Mouse (Mus musculus) liver, embryonic 11.5 days (tissue): ENCODE measurements around the gene Jmjd8. TPM values are rescaled to one million over a fixed set of nuclear protein-coding genes. Genes with fewer than 3 reads are reported as not detected.

ENCODE experiments used
- ATAC-seq: fragments of 200-750 bp; cut with Nextera tagmentation; replicated peaks from 2 replicates; pipeline ENCODE4 v1.8.0; 2017; ENCODE audit warnings: moderate number of reproducible peaks, mild to moderate bottlenecking, moderate TSS enrichment, moderate library complexity; ENCODE audit not compliant: low FRiP score
- DNase-seq: peaks from one replicate; pipeline ENCODE4 v3.0.0-alpha.2; 2017; ENCODE audit warnings: low spot score
- H3K27ac ChIP-seq: fragments of 300-500 bp; sonication (generic); 2 replicates; pipeline ENCODE4 v1.5.1; 2014; ENCODE audit warnings: mild to moderate bottlenecking, low read depth, low read length, control low read depth
- H3K27me3 ChIP-seq: fragments of 300-500 bp; sonication (generic); replicated peaks from 2 replicates; pipeline ENCODE4 v1.6.1; 2014; ENCODE audit warnings: low read length, mixed read lengths; ENCODE audit not compliant: control insufficient read depth, insufficient read depth
- H3K36me3 ChIP-seq: fragments of 300-500 bp; sonication (generic); 2 replicates; pipeline ENCODE4 v1.6.1; 2014; ENCODE audit warnings: mild to moderate bottlenecking, low read length, moderate library complexity, mixed read lengths; ENCODE audit not compliant: control insufficient read depth, insufficient read depth
- H3K4me1 ChIP-seq: fragments of 300-500 bp; sonication (generic); replicated peaks from 2 replicates; pipeline ENCODE4 v1.6.1; 2014; ENCODE audit warnings: low read length, mixed read lengths; ENCODE audit not compliant: control insufficient read depth, insufficient read depth
- H3K4me2 ChIP-seq: fragments of 300-500 bp; sonication (generic); 2 replicates; pipeline ENCODE4 v1.6.1; 2014; ENCODE audit warnings: mild to moderate bottlenecking, control low read depth, moderate library complexity
- H3K4me3 ChIP-seq: fragments of 300-500 bp; sonication (generic); 2 replicates; pipeline ENCODE4 v1.5.1; 2014; ENCODE audit warnings: low read depth, low read length, control low read depth
- H3K9ac ChIP-seq: fragments of 300-500 bp; sonication (generic); 2 replicates; pipeline ENCODE4 v1.6.1; 2014; ENCODE audit warnings: low read depth, low read length, control low read depth
- H3K9me3 ChIP-seq: fragments of 300-500 bp; sonication (generic); 2 replicates; pipeline ENCODE4 v1.6.1; 2016; ENCODE audit warnings: low read length, inconsistent platforms, mixed read lengths; ENCODE audit not compliant: control insufficient read depth
- WGBS: fragments of 180-500 bp; shearing (Covaris S2); extraction: QIAGEN DNeasy Blood & Tissue Kit; methylation state at CpG from one replicate; pipeline ENCODE4 v1.1.7; 2014; 5-methylcytosine and 5-hydroxymethylcytosine counted together
- polyA plus RNA-seq: library from polyadenylated mRNA; unstranded; fragments of >200 nt; fragmentation: Nextera tagmentation; extraction: Ambion mirVana; gene quantifications from 2 replicates; pipeline ENCODE4 v1.2.1, GENCODE M21; 2014

Gene Jmjd8
- polyA plus RNA-seq, 1 experiment from 2014 or later: 36.6 TPM

DNA sequence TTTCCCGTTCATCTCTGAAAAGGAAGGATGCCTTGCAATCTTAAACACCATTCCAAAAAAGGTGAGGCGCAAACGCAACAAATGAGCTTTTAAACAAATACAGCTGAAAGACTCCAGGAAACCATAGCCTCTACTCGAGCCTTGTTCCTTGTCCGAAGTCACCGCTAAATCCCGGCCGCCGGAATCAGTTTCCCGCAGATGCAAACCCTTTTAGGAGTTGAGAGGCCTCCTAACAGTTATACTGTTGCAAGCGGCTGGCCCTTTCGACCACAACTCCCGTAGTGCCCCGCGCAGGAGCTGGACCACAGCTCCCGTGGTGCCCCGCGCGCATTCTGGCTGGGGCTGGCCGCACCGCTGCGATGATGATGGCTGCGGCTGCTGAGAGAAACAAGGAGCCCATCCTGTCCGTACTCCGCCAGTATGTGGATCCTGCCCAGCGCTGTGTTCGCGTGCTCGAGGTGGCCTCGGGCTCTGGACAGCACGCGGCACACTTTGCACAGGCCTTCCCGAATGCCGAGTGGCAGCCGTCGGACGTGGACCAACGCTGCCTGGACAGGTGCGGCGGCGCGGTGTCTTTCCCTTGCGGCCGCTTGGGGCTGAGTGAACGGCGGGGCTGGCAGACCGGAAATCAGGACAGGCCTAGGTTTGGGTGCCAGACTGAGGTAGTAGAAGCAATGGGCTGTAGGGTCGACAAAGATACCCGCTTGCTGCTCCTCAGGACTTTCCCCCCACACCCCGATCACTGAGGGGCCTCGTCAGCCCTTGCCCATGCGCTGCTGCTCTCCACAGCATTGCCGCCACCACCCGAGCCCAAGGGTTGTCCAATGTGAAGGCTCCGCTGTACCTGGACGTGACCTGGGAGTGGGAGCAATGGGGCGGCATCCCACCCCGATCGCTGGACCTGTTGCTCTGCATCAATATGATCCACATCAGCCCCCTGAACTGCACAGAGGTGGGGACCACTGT is 46.8 kb downstream of the Jmjd8 start:
- H3K4me2 ChIP-seq: peak overlapping the region; percentile 88
- H3K27me3 ChIP-seq: no peaks in the 10 kb centered on the region
- H3K4me1 ChIP-seq: peaks cover 31% of the 10 kb centered on the region
- H3K9ac ChIP-seq: peak overlapping the region; percentile 75
- 1% methylated on average over 59 of the region's 59 CpGs for WGBS
- ATAC-seq (peak; percentile 88), DNase-seq (peak; percentile 89)
- peaks cover 3% of the 10 kb centered on the region; the same call in 1 of the 2 replicates for H3K36me3 ChIP-seq
- no peaks in the 10 kb centered on the region for H3K9me3 ChIP-seq
- H3K4me3 ChIP-seq: peak overlapping the region; percentile 73
- peak overlapping the region; percentile 86 for H3K27ac ChIP-seq

DNA sequence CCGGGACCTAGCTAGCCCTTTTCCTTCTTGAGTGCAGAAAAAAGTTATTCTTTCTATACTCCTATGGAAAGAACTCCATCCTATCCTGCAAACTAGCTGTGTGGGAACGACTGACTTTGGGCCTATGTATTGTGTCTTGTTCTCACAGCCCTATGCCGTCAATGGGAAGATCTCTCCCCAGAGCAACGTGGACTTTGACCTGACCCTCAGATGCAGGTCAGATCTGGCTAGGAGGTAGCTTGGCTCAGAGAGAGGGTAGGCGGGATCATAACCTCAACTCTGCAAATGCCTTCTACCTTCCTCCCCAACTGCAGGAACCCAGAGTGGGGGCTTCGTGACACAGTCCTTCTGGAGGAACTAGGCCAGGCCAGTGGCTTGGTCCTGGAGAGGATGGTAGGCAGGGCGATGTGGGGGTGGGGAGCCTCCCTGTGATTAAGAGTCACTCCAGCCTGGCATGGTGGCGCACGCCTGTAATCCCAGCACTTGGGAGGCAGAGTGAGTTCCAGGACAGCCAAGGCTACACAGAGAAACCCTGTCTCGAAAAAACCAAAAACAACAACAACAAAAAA is 47.8 kb downstream of the Jmjd8 start:
- no peaks in the 10 kb centered on the region for H3K9me3 ChIP-seq
- ATAC-seq (no peak), DNase-seq (no peak)
- peak overlapping the region; percentile 75 for H3K9ac ChIP-seq
- H3K4me1 ChIP-seq: peaks cover 39% of the 10 kb centered on the region
- H3K27ac ChIP-seq: peak overlapping the region; percentile 86
- peak overlapping the region; percentile 88 for H3K4me2 ChIP-seq
- peaks cover 3% of the 10 kb centered on the region; the same call in 1 of the 2 replicates for H3K36me3 ChIP-seq
- no peaks in the 10 kb centered on the region for H3K27me3 ChIP-seq
- 59% methylated on average over 10 of the region's 10 CpGs for WGBS
- H3K4me3 ChIP-seq: peak overlapping the region; percentile 73

DNA sequence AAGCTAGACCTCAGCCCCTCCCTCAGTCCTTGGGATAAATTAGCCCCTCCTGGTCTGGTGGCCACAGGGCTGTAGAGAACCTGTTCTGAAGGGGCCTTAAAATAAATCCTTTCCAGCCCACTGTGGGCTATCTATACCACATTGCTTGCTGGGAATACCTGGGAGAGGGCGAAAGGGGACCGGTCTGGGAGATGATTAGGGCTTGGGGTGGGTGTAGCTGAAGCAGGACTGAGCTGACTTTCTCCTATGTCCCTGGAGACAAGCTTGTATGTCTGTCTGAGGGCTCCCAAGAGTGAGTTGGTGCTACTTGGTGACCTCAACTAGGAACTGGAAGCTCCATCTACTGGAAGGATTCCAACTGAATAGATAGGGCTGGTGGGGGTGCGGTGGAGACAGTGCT is 48.4 kb downstream of the Jmjd8 start:
- ATAC-seq: no peak
- DNase-seq: no peak
- H3K9me3 ChIP-seq: no peaks in the 10 kb centered on the region
- WGBS: 78% methylated on average over 3 of the region's 3 CpGs
- no peak overlapping the region; the same call in 1 of the 2 replicates for H3K4me3 ChIP-seq
- peaks cover 3% of the 10 kb centered on the region; the same call in 1 of the 2 replicates for H3K36me3 ChIP-seq
- H3K4me1 ChIP-seq: peaks cover 45% of the 10 kb centered on the region
- H3K4me2 ChIP-seq: peak overlapping the region; percentile 88; the same call in 1 of the 2 replicates
- no peaks in the 10 kb centered on the region for H3K27me3 ChIP-seq
- no peak overlapping the region for H3K9ac ChIP-seq
- H3K27ac ChIP-seq: no peak overlapping the region

DNA sequence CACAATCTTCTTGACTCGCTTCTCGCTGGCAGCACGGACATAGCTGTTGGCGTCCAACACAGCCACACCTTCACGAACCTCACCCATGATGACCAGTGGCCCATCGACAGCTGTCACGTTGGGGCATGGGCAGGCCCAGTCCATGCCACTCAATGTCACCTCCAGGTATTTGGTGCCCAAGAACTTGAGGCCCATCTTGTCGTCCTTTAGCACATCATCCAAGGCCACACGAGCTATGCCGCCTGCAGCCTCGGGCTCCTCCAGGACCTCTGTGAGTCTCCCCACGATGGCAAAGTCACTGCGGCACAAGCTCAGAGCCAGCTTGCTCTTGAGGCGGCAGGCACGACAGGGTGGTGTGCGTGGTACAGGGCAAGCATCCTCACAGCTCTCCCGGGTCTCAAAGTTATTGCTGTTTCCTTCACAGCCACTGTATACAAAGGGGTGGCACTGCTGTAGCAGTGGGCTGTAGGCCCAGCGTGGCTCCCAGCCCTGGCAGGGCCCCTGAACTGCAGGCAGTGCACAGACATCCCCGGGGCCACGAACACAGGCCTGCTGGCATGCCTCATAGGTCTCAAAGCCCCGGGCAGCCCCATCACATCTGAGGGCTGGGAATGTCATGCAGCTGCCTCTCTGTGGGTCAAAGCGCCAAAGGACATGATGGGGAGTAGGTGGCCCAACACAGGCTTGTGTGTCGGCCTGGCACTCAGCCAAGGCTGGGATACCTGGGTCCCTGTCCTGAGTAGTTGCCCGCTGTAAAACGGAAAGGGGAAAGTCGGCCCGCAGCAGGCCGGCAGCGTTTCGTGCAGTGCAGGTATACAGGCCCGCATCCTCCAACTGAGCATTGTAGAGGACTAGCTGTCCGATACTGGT is 49.3 kb downstream of the Jmjd8 start:
- Histone ChIP-seq H3K4me2 (no peak overlapping the region), H3K27me3 (no peaks in the 10 kb centered on the region), H3K9me3 (no peaks in the 10 kb centered on the region), H3K27ac (no peak overlapping the region), H3K9ac (no peak overlapping the region), H3K4me3 (no peak overlapping the region), H3K4me1 (peaks cover 50% of the 10 kb centered on the region), H3K36me3 (peaks cover 3% of the 10 kb centered on the region; the same call in 1 of the 2 replicates)
- DNase-seq (no peak), ATAC-seq (no peak)
- WGBS: 95% methylated on average over 32 of the region's 32 CpGs

DNA sequence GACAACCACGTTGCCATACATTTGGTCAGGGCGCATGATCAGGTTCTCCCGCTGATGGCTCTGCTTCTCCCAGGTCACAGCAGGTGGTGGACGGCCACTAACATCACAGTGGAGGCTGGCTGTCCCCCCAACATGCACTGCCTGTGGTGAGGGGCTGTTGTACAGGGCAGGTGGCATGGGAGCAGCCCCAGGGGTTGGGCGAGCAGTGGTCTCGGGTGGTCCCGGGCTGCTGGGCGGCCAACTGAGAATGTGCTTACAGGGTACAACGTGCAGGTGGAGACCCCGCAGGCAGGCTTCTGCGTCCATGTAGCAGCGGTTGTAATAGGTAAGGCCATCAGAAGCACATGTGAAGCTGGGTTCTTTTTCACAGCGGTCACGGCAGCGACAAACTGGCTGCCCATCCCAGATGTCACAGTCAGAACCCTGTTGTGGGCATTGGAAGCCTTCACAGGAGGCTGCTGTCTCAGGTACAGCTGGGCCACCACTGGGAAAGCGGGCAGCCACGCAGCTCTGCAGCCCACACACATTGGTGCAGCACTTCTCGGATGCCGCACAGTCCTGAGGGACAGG is 50.0 kb downstream of the Jmjd8 start:
- DNase-seq (no peak), ATAC-seq (no peak)
- H3K36me3 ChIP-seq: peaks cover 9% of the 10 kb centered on the region
- no peak overlapping the region for H3K4me3 ChIP-seq
- no peak overlapping the region for H3K4me2 ChIP-seq
- no peaks in the 10 kb centered on the region for H3K27me3 ChIP-seq
- H3K9ac ChIP-seq: no peak overlapping the region
- no peaks in the 10 kb centered on the region for H3K9me3 ChIP-seq
- 90% methylated on average over 19 of the region's 19 CpGs for WGBS
- no peak overlapping the region for H3K27ac ChIP-seq
- peaks cover 50% of the 10 kb centered on the region for H3K4me1 ChIP-seq

DNA sequence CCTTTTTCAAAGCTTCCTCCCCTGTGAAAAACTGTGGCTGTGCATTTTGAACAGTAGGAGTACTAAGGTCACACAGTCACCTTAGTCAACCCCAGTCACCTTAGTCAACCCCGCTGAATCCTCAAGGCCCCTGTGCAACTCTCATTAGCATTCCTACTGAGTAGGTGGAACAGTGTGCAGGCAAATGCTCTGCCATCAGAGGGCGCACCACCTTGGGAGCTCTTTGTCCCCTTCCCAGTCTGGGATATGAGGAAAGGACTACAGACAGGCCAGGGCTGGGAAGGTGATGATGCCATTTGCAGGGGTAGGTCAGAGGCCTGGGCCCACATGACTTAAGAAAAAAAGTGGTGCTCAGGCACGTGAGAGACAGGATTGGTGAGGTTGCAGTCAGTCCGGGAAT is 50.6 kb downstream of the Jmjd8 start:
- Histone ChIP-seq H3K36me3 (peaks cover 13% of the 10 kb centered on the region), H3K27ac (peak overlapping the region; percentile 54; the same call in 1 of the 2 replicates), H3K4me2 (no peak overlapping the region), H3K27me3 (no peaks in the 10 kb centered on the region), H3K4me3 (no peak overlapping the region), H3K9me3 (no peaks in the 10 kb centered on the region), H3K4me1 (peaks cover 45% of the 10 kb centered on the region), H3K9ac (no peak overlapping the region)
- DNase-seq: no peak
- ATAC-seq: no peak
- 69% methylated on average over 4 of the region's 4 CpGs for WGBS

DNA sequence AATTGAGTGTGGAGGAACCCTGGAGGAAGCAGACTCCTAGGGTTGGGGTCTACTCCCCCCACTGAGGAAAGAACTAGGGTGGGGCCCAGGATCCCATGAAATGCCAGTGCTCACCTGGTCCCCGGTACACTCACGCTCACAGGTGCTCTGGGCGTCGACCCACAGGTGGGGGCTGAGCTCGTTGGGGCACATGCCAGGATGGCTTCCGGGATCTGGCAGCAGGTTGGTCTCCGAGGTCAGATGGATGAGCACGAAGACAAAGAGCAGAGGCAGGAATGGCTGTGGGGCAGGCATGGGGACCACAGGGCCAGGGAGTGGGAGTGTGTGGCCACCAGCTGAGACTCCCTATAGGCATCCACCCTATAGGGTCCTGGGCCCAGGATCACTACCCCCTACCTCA is 51.1 kb downstream of the Jmjd8 start:
- Histone ChIP-seq H3K27ac (peak overlapping the region; percentile 54; the same call in 1 of the 2 replicates), H3K4me2 (peak overlapping the region; percentile 19; the same call in 1 of the 2 replicates), H3K4me1 (peaks cover 44% of the 10 kb centered on the region), H3K4me3 (no peak overlapping the region), H3K27me3 (no peaks in the 10 kb centered on the region), H3K9ac (no peak overlapping the region), H3K9me3 (no peaks in the 10 kb centered on the region), H3K36me3 (peaks cover 17% of the 10 kb centered on the region)
- whole genome bisulfite sequencing: 83% methylated on average over 8 of the region's 8 CpGs
- no peak for DNase-seq
- no peak for ATAC-seq
